Mouse (Mus musculus): ENCODE data around the gene Amh.

DNA sequence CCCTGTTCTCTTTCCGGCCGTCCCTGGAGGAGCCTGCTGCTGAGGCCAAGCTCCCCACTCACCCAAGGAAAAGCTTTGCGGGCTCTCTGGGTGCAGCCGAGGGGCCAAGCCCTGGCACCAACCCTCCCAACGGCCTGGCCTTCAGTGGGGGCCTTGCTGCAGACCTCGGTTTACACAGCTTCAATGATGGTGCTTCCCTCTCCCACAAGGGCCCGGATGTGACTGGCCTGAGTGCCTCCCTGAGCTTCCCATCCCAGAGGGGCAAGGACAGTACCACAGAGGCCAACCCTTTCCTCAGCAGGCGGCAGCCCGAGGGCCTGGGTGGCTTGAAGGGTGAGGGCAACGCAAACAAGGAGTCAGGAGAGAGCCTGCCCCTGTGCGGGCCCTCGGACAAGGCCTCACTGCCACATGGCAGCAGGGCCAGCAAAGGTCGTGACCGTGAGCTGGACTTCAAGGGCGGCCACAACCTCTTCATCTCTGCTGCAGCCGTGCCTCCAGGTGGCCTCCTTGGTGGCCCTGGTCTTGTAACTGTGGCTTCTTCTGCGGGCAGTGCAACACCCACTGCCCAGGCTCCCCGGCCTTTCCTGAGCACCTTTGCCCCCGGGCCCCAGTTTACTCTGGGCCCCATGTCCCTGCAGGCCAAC is 14.2 kb upstream of the Amh start:
- TF ChIP-seq CTCF (IDR thresholded peaks at IDR 0.05; ENCODE audit: low read depth) (no peak), EP300 (IDR thresholded peaks at IDR 0.05; ENCODE audit: low read depth) (no peak)
